Mouse (Mus musculus) cortical plate, adult 2 months (tissue): ENCODE measurements around the gene Tmem136. TPM values are rescaled to one million over a fixed set of nuclear protein-coding genes. Genes with fewer than 3 reads are reported as not detected.
A peak's percentile ranks its signal among the peaks of the same experiment; 100 is the strongest.

Source experiments
- H3K27ac ChIP-seq: fragments of 200-500 bp; 2 replicates; pipeline ENCODE4 v1.5.1; 2012; ENCODE audit warnings: low read length, control low read depth, inconsistent platforms; ENCODE audit not compliant: insufficient read depth
- H3K4me1 ChIP-seq: fragments of 200-500 bp; 2 replicates; pipeline ENCODE4 v1.6.1; 2011; ENCODE audit warnings: low read length; ENCODE audit not compliant: control insufficient read depth, insufficient read depth
- H3K4me3 ChIP-seq: fragments of 200-500 bp; 2 replicates; pipeline ENCODE4 v1.5.1; 2011; ENCODE audit warnings: mild to moderate bottlenecking, low read length, control low read depth; ENCODE audit not compliant: insufficient read depth
- CTCF ChIP-seq: fragments of 200-500 bp; IDR thresholded peaks from 2 replicates; pipeline ENCODE4 v1.5.1; 2011; ENCODE audit warnings: mild to moderate bottlenecking, control low read depth, low read length; ENCODE audit not compliant: insufficient read depth; ENCODE audit errors: extremely low read depth
- POLR2A ChIP-seq: fragments of 200-500 bp; IDR thresholded peaks from 2 replicates; pipeline ENCODE4 v1.6.1; 2011; ENCODE audit warnings: mild to moderate bottlenecking, low read length, control low read depth; ENCODE audit not compliant: insufficient read depth; ENCODE audit errors: extremely low read depth
- polyA plus RNA-seq: library from polyadenylated mRNA; depleted of rRNA; stranded (reverse); fragments of >200 nt; gene quantifications from 2 replicates; pipeline ENCODE4 v1.2.3, GENCODE M21; 2012

Tmem136 gene
- polyA plus RNA-seq, 1 experiment, result 20.9 TPM

DNA sequence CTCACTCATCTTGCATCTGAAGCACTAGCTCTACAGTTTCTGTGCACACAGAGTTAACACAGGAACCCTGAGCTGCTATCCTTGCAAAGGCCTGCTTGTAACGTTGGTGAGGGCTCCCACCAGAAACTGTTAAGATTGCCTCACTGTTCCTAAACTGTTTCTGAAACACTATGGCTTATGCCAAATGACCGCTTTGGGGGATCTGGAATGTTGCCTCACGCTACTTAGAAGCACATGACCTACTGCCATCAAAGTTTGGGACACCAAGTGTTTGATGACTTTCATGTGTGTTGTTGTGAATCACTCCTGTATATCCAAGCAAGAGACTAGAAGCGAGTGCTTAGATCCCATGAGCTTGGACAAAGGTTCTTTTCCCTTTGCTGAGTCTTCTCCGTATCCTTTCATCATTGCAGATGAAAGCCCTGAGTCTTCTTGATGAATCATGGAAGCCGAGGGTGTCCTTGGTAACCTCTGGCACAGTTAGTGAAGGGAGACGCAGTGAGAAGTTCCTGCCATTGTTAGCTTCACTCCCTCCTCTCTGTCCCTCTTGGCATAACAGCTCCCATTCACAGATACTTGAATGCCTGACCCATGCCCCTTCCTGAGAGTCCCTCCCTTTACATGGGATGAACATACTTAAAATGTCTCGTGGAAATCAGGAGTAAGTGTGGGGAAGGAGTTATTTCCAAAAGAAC is 5.9 kb downstream of the Tmem136 start:
- Histone ChIP-seq H3K27ac (no peak overlapping the region), H3K4me1 (peaks cover 7% of the 10 kb centered on the region; the same call in 1 of the 2 replicates), H3K4me3 (no peak overlapping the region)
- no peak for TF ChIP-seq POLR2A
- TF ChIP-seq CTCF, result no peak

DNA sequence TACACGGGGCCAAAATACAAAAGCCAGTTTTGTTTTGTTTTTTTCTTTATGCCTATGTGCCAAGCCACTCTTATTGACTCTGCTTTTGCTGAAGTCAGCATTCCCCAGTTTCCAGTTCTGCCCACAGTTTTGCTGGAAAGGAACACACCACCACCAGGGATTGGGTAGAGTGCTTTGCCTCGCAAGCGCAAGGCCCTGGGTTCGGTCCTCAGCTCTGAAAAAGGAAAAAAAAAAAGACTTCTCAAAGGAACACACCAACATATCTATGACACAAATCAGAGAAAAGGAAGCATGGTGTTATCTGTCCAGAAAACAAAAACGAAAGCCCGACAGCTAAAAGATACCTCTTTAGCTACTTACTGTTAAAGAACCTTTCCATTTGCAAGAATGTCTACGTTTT is 7.2 kb downstream of the Tmem136 start:
- no peak for TF ChIP-seq POLR2A
- no peak for TF ChIP-seq CTCF
- peaks cover 5% of the 10 kb centered on the region; the same call in 1 of the 2 replicates for H3K4me1 ChIP-seq
- H3K27ac ChIP-seq, result no peak overlapping the region
- H3K4me3 ChIP-seq, result no peak overlapping the region

DNA sequence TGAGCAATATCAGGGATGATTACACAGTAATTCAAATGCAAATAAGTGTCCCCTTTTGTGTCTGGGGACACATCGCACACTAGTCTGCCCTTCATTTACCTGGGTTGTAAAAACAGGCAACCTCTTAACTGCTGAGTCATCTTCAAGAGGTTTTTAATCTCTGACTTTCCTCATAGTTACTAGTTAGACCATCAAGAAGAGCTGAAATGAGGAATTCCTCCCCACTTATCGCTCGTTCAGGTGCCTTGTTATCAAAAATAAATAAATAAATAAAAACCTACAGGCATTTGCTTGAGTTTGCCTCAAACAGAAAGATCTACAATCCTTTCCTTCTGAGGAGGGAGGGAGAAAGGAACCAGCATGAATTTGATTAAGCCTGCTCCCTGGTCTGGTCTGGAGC is 7.6 kb downstream of the Tmem136 start:
- no peak for TF ChIP-seq POLR2A
- TF ChIP-seq CTCF, result no peak
- H3K27ac ChIP-seq, result no peak overlapping the region
- H3K4me3 ChIP-seq, result no peak overlapping the region
- peaks cover 5% of the 10 kb centered on the region; the same call in 1 of the 2 replicates for H3K4me1 ChIP-seq

DNA sequence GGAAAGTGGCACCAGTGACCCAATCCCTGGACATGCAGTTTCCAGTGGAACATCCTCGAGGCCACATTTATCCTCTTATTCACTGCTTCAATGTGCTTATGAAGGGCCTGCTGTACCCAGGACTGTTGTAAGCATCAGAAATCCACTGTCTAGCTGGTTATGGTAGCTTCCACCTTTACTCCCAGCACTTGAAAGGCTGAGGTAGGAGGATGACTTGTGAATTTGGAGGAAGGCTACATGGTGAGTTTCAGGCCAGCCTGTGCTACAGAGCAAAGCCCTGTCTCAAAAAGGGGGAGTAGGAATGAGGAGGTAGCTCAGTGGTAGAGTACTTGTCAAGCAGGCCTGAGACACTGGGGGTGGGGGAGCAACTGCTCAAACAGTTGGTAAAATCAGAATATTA is 8.3 kb downstream of the Tmem136 start:
- peak overlapping the region; percentile 20; the same call in 1 of the 2 replicates for H3K27ac ChIP-seq
- peaks cover 7% of the 10 kb centered on the region; the same call in 1 of the 2 replicates for H3K4me1 ChIP-seq
- H3K4me3 ChIP-seq, result no peak overlapping the region
- TF ChIP-seq CTCF (no peak), POLR2A (no peak)

DNA sequence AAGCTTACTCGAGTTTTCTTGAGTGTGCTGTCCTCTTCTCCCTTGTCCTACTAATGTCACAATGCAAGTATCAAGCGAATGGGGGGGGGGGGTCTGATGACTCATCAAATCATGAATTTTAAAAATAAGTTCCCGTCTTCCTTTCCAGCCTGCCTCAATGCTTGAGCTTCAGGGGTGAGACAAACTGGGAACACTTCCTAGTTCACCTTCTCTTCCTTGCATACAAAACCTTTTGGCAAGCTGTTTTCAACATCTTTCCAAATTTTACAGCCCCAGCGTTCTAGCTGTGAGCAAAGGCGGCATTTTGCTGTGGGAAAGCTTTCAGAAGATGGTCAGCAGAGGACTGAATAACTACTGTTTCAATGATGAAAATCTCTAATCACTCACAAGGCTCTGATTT is 8.8 kb downstream of the Tmem136 start:
- peak overlapping the region; percentile 84; the same call in 1 of the 2 replicates for H3K27ac ChIP-seq
- no peak for TF ChIP-seq CTCF
- TF ChIP-seq POLR2A, result no peak

DNA sequence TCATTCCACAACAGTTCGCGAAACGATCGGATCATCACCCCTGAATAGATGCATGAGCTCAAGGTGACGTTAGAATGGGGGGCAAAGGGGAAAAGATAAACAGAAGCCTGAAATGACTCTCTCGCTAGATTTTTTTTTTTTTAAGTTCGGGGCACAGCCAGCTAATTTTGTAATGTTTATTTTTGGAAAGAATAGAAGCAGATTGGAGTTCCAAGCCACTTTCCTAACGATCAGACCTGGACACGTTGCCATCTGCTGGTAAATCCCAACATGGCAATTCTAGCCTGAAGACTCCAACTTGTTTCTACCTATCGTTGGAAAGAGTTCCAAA is 9.2 kb downstream of the Tmem136 start, which contains the start of gene Arhgef12:
Gene Arhgef12 (minus strand): TSS at position 53 of the 331 bp plus-strand sequence.
- TF ChIP-seq CTCF, result peak; percentile 60
- TF ChIP-seq POLR2A, result no peak

More for the DNA sequence above, 8.8 kb downstream of the Tmem136 start:
- Histone ChIP-seq H3K4me1 (peaks cover 10% of the 10 kb centered on the region; the same call in 1 of the 2 replicates), H3K4me3 (no peak overlapping the region; the same call in 1 of the 2 replicates)

DNA sequence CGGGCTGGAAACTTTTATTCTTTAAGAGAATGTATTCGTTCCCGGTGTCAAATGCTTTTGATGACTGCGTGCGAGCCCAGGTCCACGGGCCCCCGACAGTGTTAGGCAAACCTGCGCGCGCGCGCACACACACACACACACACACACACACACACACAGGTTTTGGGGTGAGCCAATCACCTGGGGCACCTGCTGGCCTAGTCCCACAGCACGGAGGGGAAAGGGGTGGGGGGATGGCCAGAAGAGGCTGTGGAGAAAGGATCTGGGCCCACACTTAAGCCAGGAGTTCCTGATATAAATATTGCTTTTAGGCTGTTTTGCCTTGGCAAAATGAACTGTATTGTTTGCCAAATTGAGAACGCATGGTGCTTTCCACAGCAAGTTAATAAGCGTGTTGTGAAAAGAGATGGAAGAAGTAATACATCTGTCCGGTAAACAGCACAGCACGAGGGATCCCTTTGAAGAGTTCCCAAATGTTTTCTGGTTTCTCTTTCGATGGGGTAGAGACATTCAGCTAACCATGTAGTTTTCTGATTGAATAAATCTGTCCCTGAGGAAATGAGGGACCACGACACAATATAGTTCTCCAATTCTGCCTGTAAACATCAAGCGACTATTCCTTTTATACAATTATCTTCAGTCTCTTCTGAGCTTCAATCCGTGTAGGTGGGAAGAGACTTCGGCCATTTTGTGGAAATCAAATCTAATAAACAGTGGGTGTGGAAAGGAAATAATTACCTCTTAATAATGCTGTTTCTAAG is 9.8 kb downstream of the Tmem136 start:
- H3K4me1 ChIP-seq, result peaks cover 14% of the 10 kb centered on the region
- TF ChIP-seq POLR2A (0 out of 2 replicates have a peak, but pooled peaks have one; percentile 1), CTCF (no peak)
- peak overlapping the region; percentile 79 for H3K4me3 ChIP-seq
- H3K27ac ChIP-seq, result peak overlapping the region; percentile 84

More for the DNA sequence above, 9.2 kb downstream of the Tmem136 start, which contains the start of gene Arhgef12:
- H3K4me3 ChIP-seq, result peak within 1 kb of the TSS; percentile 79
- H3K4me1 ChIP-seq, result peaks cover 11% of the 10 kb centered on the region; the same call in 1 of the 2 replicates
- peak within 1 kb of the TSS; percentile 84 for H3K27ac ChIP-seq

DNA sequence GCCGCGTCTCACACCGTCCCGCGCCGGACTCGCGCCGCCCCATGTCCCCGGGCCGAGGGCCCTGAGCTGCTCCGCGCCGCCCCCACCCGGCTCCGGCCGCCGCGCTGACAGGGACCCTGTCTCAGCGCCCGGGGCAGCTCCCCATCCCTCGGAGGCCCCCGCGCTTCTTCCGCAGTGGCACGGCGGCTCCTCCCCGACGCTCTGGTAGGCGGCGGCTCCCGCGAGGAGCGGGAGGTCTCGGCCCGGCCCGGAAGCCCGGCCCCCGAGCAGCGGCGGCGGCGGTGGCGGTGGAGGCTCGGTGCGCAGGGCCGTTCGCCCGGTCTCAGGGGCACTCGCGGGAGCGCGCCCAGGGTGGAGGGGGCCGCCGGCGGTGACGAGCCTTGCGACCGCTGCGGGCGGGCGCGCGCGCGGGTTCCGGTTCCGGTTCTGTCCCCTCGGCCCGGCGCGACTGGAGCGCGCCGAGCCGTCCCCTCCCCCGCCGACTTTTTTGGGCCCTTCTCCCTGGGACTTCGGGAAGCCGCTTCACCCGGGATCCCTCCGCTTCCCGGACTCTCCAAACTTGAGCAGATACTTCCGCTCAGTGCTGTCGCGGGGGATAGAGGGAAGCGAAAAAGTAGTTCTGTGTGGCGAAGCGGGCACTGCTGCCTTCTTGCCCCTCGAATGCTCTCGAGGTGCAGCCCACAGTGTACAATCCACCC is 10.6 kb downstream of the Tmem136 start:
- TF ChIP-seq CTCF (no peak), POLR2A (0 out of 2 replicates have a peak, but pooled peaks have one; percentile 28)
- Histone ChIP-seq H3K4me3 (peak overlapping the region; percentile 79), H3K27ac (peak overlapping the region; percentile 84), H3K4me1 (peaks cover 14% of the 10 kb centered on the region)
